Mouse (Mus musculus) right cerebral cortex, postnatal 36 days (tissue): Measurements from ENCODE around the gene Npr3.
"Not testable (repeated sequence)": the region's sequence is repeated elsewhere in the genome, so short reads cannot be mapped to it uniquely, and the experiment has no call there.

Source experiments
- DNase-seq, 2 experiments: peaks; one replicate each; pipeline ENCODE4 v3.0.0; 2022; ENCODE audit warnings: low spot score in 2 of 2, mixed read lengths in 1 of 2

The Npr3 gene

GRCm38 (mm10) chr15:11882508-11883205, 24.4 kb downstream of the Npr3 start:
- peak; percentile 39 to 60 for DNase-seq

GRCm38 (mm10) chr15:11881822-11882221, 25.3 kb downstream of the Npr3 start:
- DNase-seq, result no peak

- DNase-seq, result no peak
Observed at GRCm38 (mm10) chr15:11878334-11878733, 28.8 kb downstream of the Npr3 start.

GRCm38 (mm10) chr15:11877273-11877672, 29.8 kb downstream of the Npr3 start:
- DNase-seq, result no peak

- DNase-seq, result no peak
Observed at GRCm38 (mm10) chr15:11866918-11867317, 40.2 kb downstream of the Npr3 start.

GRCm38 (mm10) chr15:11863540-11863818, 43.6 kb downstream of the Npr3 start:
- no peak for DNase-seq

GRCm38 (mm10) chr15:11862785-11863539, 44.1 kb downstream of the Npr3 start:
- no peak for DNase-seq

GRCm38 (mm10) chr15:11862253-11862652, 44.8 kb downstream of the Npr3 start:
- no peak for DNase-seq

- DNase-seq, result no peak
Observed at GRCm38 (mm10) chr15:11860259-11860658, 46.8 kb downstream of the Npr3 start.

GRCm38 (mm10) chr15:11859829-11860228, 47.3 kb downstream of the Npr3 start:
- no peak for DNase-seq

- peak in 1 of 2 experiments; percentile 18 for DNase-seq
Observed at GRCm38 (mm10) chr15:11858411-11858810, 48.7 kb downstream of the Npr3 start.

GRCm38 (mm10) chr15:11845204-11846062, 61.7 kb downstream of the Npr3 start:
- DNase-seq, result no peak

- no peak for DNase-seq
Observed at GRCm38 (mm10) chr15:11844115-11844514, 63.0 kb downstream of the Npr3 start.

- no peak for DNase-seq
Observed at GRCm38 (mm10) chr15:11841828-11842227, 65.3 kb downstream of the Npr3 start.

GRCm38 (mm10) chr15:11835913-11836312, 71.2 kb downstream of the Npr3 start:
- DNase-seq, result no peak

GRCm38 (mm10) chr15:11822347-11822746, 84.7 kb downstream of the Npr3 start:
- not testable (repeated sequence) for DNase-seq

- DNase-seq, result no peak
Observed at GRCm38 (mm10) chr15:11815551-11815950, 91.5 kb downstream of the Npr3 start.

- no peak for DNase-seq
Observed at GRCm38 (mm10) chr15:11803576-11803975, 103.5 kb downstream of the Npr3 start.

- peak; percentile 14 to 20 for DNase-seq
Observed at GRCm38 (mm10) chr15:11801863-11802722, 105.0 kb downstream of the Npr3 start.

GRCm38 (mm10) chr15:11794632-11795031, 112.5 kb downstream of the Npr3 start:
- DNase-seq, result no peak
